ENCODE assay signal across 8 mouse cellular contexts in the genomic region with DNA sequence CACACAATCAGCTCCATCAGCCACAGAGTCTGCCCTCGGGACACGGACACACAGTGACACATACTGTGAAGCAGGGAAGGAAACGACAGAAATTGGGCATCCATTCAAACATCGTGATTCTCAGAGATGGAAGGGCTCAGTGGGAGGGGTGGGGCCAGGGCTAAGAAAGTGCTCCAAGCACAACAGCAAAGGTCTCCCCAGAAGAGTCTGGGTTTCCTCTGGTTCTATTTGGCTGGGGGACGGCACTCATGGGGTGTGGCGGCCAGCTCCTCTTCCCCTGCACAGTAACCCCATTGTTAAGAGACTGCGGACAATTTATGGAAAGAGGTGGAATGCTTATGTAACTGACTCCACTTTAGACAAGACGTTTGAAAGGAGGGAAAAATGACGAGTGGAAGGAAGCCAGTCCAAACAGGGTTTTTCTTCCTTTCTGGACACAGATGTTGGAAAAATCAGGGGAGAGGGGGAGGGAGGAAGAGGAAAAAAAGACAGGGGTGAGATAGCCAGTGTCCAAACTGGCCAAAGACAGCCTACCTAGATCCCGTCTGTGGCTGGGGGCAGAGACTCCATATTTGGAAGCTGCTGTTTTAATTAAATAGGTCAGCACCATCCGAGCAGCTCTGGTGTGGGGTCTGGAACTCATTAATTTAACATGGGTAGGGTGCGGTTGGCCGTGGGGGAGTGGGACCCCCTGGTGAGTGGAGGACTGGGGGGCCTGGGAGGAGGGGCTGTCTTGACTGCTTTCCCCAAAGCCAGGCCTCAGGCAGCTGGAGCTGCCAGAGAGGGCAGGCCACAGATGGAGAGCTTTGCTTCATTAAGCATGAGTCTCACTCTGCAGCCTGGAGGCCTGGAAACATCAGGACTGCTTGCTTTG. TPM values are rescaled to one million over a fixed set of nuclear protein-coding genes. Genes with fewer than 3 reads are reported as not detected.
DNase-seq lines count a peak whose midpoint lies in the region; ATAC-seq and TF ChIP-seq lines count a peak whose summit lies in the region.

No protein-coding gene starts in this region.

- DNase-seq in cerebellum, adult 8-10 months = peak; percentile 10
- peak; percentile 56 for DNase-seq in gastrocnemius, adult 18-20 months (ENCODE audit: low spot score)
- peak; percentile 60 for DNase-seq in lung, postnatal 0 days (ENCODE audit: low spot score)
- no peak for DNase-seq in layer of hippocampus, adult 18-20 months (ENCODE audit: low spot score in 2 of 2)
- no peak for DNase-seq in T-cell, adult 2 months (ENCODE audit: low spot score)

- 0 out of 2 replicates have a peak, but pooled peaks have one; percentile 32 for TF ChIP-seq EP300 in lung, postnatal 0 days (IDR thresholded peaks at IDR 0.05)

- H3K9me3 ChIP-seq in E14TG2a.4 (ENCODE audit: low read length) = no peaks in the 10 kb centered on the region; the same call in 1 of the 2 replicates
- H3K9me3 ChIP-seq in hindbrain, embryonic 12.5 days (replicated peaks) = no peaks in the 10 kb centered on the region
- H3K9me3 ChIP-seq in lung, postnatal 0 days (ENCODE audit: low read length) = no peaks in the 10 kb centered on the region
- H3K9me3 ChIP-seq in stomach, embryonic 14.5 days (ENCODE audit: control insufficient read depth, low read depth, low read length) = no peaks in the 10 kb centered on the region

- H3K27me3 ChIP-seq in E14TG2a.4 (ENCODE audit: insufficient read depth, low read length) = peaks cover 36% of the 10 kb centered on the region
- H3K27me3 ChIP-seq in hindbrain, embryonic 12.5 days = no peaks in the 10 kb centered on the region; the same call in 1 of the 2 replicates
- H3K27me3 ChIP-seq in lung, postnatal 0 days (replicated peaks; ENCODE audit: insufficient read depth, low read length) = no peaks in the 10 kb centered on the region
- H3K27me3 ChIP-seq in stomach, embryonic 14.5 days (ENCODE audit: control insufficient read depth, insufficient read depth, low read length) = no peaks in the 10 kb centered on the region

- WGBS in hindbrain, embryonic 12.5 days = 17% methylated on average over 13 of the region's 13 CpGs
- WGBS in lung, postnatal 0 days = 11% methylated on average over 13 of the region's 13 CpGs
- WGBS in stomach, embryonic 14.5 days = 18% methylated on average over 13 of the region's 13 CpGs

- peak; percentile 86 for ATAC-seq in hindbrain, embryonic 12.5 days (ENCODE audit: low FRiP score)
- peak; percentile 86 for ATAC-seq in lung, postnatal 0 days
- peak; percentile 81; the same call in 1 of the 2 replicates for ATAC-seq in stomach, embryonic 14.5 days (ENCODE audit: insufficient number of reproducible peaks, insufficient read depth, low FRiP score, low read depth)

- H3K4me1 ChIP-seq in E14TG2a.4 (replicated peaks; ENCODE audit: low read depth, low read length) = peaks cover 41% of the 10 kb centered on the region
- H3K4me1 ChIP-seq in hindbrain, embryonic 12.5 days = peaks cover 21% of the 10 kb centered on the region
- peaks cover 10% of the 10 kb centered on the region; the same call in 1 of the 2 replicates for H3K4me1 ChIP-seq in lung, postnatal 0 days (ENCODE audit: insufficient read depth, low read depth, low read length)
- H3K4me1 ChIP-seq in stomach, embryonic 14.5 days (ENCODE audit: control insufficient read depth, insufficient read depth, low read length) = peaks cover 16% of the 10 kb centered on the region

- peak overlapping the region; percentile 17; the same call in 1 of the 2 replicates for H3K4me3 ChIP-seq in E14TG2a.4 (replicated peaks; ENCODE audit: low read length)
- H3K4me3 ChIP-seq in hindbrain, embryonic 12.5 days = no peak overlapping the region
- H3K4me3 ChIP-seq in lung, postnatal 0 days (ENCODE audit: low read depth, low read length) = no peak overlapping the region
- H3K4me3 ChIP-seq in stomach, embryonic 14.5 days (ENCODE audit: low read depth, low read length) = no peak overlapping the region

- TF ChIP-seq CTCF in E14TG2a.4 (conservative IDR thresholded peaks at IDR 0.05; ENCODE audit: low read length) = no peak
- no peak for TF ChIP-seq CTCF in lung, postnatal 0 days (IDR thresholded peaks at IDR 0.05)

- no peak overlapping the region for H3K4me2 ChIP-seq in hindbrain, embryonic 12.5 days (replicated peaks)
- H3K4me2 ChIP-seq in lung, postnatal 0 days (replicated peaks; ENCODE audit: low read depth, low read length) = no peak overlapping the region
- 0 out of 2 replicates have a peak overlapping the region, but pooled peaks have one; percentile 2 for H3K4me2 ChIP-seq in stomach, embryonic 14.5 days (replicated peaks; ENCODE audit: low read depth, low read length)

- no peaks in the 10 kb centered on the region for H3K36me3 ChIP-seq in E14TG2a.4 (ENCODE audit: insufficient read depth, low read length)
- H3K36me3 ChIP-seq in hindbrain, embryonic 12.5 days = no peaks in the 10 kb centered on the region
- no peaks in the 10 kb centered on the region for H3K36me3 ChIP-seq in lung, postnatal 0 days (ENCODE audit: insufficient read depth, low read length)
- no peaks in the 10 kb centered on the region for H3K36me3 ChIP-seq in stomach, embryonic 14.5 days (ENCODE audit: control insufficient read depth, insufficient read depth, low read length)

- peak overlapping the region; percentile 90 for H3K27ac ChIP-seq in hindbrain, embryonic 12.5 days
- no peak overlapping the region for H3K27ac ChIP-seq in lung, postnatal 0 days (ENCODE audit: low read length)
- peak overlapping the region; percentile 74 for H3K27ac ChIP-seq in stomach, embryonic 14.5 days (ENCODE audit: low read length)

- no peak overlapping the region for H3K9ac ChIP-seq in hindbrain, embryonic 12.5 days
- no peak overlapping the region for H3K9ac ChIP-seq in lung, postnatal 0 days (replicated peaks; ENCODE audit: low read depth)
- no peak overlapping the region for H3K9ac ChIP-seq in stomach, embryonic 14.5 days (replicated peaks; ENCODE audit: low read depth, low read length)

RNA-seq across cellular contexts. Expression of a gene that starts 32.7 kb away (rescaled TPM):
- total RNA-seq in gastrocnemius, adult 18-20 months (2021) = 1 to 10 TPM in 1 of 2 experiments, under 1 TPM in 1; 0.66 to 2.6 TPM
- 40.9 and 49.9 TPM in 2 replicates for polyA plus RNA-seq in hindbrain, embryonic 12.5 days (2016; fragmentation: Nextera tagmentation; extraction: Ambion mirVana)
- polyA plus RNA-seq in lung, postnatal 0 days (2015; fragmentation: Nextera tagmentation; extraction: Ambion mirVana) = 3.2 and 3.4 TPM in 2 replicates
- polyA plus RNA-seq in stomach, embryonic 14.5 days (2014; fragmentation: Nextera tagmentation; extraction: Ambion mirVana) = 21.5 and 27.2 TPM in 2 replicates
- total RNA-seq in layer of hippocampus, adult 18-20 months (2021) = 10 to 100 TPM; 12.8 to 13.5 TPM

RNA-seq across cellular contexts. Expression of a gene that starts 51.9 kb away (rescaled TPM):
- total RNA-seq in gastrocnemius, adult 18-20 months (2021) = 1 to 10 TPM; 1.2 to 1.3 TPM
- 5.9 and 7.8 TPM in 2 replicates for polyA plus RNA-seq in hindbrain, embryonic 12.5 days (2016; fragmentation: Nextera tagmentation; extraction: Ambion mirVana)
- polyA plus RNA-seq in lung, postnatal 0 days (2015; fragmentation: Nextera tagmentation; extraction: Ambion mirVana) = 2.4 and 3.5 TPM in 2 replicates
- 11.1 and 14.2 TPM in 2 replicates for polyA plus RNA-seq in stomach, embryonic 14.5 days (2014; fragmentation: Nextera tagmentation; extraction: Ambion mirVana)
- 1 to 10 TPM; 1.7 TPM for total RNA-seq in layer of hippocampus, adult 18-20 months (2021)

Comparison
In these comparisons a context has a peak if more than half of its experiments do, and no peak if none do; other contexts are left out.
1. DNase-seq: peak in cerebellum, adult 8-10 months (single experiment), gastrocnemius, adult 18-20 months (single experiment) and lung, postnatal 0 days (single experiment); none in layer of hippocampus, adult 18-20 months (0 of 2) and T-cell, adult 2 months (single experiment).
2. Peak in every context shown above with its lines, with median percentiles within 50 percentile points of each other: ATAC-seq.